Mouse (Mus musculus): ENCODE measurements at regions not wholly inside any gene's neighbourhood (a gene's known extent, or its start where the extent isn't known, plus 50 kb on each side); places are given as distances from the start of the nearest gene placed in this dataset.
A peak's percentile ranks its signal among the peaks of the same experiment; 100 is the strongest.

- DNase-seq = no peak
These were observed 77.7 kb downstream of the Efnb1 start for GRCm38 (mm10) chrX:99213565-99214153.

- no peak for DNase-seq
These were observed 68.1 kb downstream of the Efnb1 start for GRCm38 (mm10) chrX:99204077-99204476.

GRCm38 (mm10) chrX:99201081-99201480, 65.2 kb downstream of the Efnb1 start:
- DNase-seq = no peak

GRCm38 (mm10) chrX:99199669-99200068, 63.7 kb downstream of the Efnb1 start:
- DNase-seq = peak; percentile 56

GRCm38 (mm10) chrX:99198961-99199631, 63.2 kb downstream of the Efnb1 start:
- peak; percentile 77 for DNase-seq

Measured in kidney, adult 11 months (tissue).